Mouse (Mus musculus): ENCODE data around the gene Spg11.

DNA sequence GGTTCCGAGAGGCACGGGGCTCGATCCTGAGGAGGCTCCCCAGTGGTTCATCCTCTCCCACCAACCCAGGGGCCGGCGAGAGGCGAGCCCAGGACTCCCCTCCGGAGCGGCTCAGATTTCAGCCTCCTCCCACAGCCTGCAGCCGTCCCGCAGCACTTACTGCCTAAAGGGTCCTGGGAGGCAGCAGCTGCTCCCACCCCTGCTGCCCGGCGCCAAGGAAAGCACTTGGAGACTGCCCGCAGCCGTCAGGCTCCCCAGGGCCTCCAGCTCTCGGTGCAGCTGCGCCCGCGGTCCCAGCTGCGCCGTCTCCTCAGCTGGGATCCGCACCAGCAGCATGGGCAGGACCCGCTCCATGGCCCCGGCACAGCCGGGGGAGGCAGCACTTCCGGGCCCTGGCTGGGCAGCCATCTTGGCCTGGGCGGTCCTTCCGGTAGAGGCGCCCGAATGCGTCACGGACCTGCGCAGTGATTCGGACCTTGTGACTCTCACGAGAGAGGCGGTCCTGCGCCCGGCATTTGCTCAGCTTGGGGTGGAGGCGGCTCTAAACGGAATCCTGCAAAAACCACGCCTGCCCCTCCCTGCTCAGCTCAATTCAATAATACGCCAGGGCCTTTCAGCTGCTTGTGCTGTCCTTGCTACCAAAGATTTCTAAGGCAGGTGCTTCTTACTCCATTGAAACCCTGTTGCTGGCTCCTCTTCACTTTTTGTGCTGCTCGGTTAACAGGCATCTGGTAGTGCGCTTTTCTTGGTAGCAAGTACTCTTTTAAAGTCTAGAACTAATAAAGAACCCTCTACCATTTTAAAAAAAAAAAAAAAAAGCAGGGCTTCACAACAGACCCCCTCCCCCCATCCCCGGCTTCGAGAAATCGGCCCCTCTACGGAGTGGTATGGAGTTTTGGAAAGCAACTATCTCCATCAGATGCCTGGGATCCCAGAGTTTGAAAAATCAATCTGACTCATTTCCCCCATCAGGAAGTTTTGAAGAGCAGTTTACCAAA, at the start of gene Spg11:
- no peak for TF ChIP-seq CTCF (IDR thresholded peaks at IDR 0.05; ENCODE audit: insufficient read depth, low read depth, low read length)
- peak; percentile 100 for TF ChIP-seq POLR2A (IDR thresholded peaks at IDR 0.05; ENCODE audit: insufficient read depth, low read depth, low read length)

Data from olfactory bulb, adult 2 months (tissue).